Mouse (Mus musculus): ENCODE data around the gene Arl13a. TPM values are rescaled to one million over a fixed set of nuclear protein-coding genes. Genes with fewer than 3 reads are reported as not detected.

The Arl13a gene
- polyA plus RNA-seq, 1 experiment = not detected

GRCm38 (mm10) chrX:134160442-134160841, 26.9 kb upstream of the Arl13a start:
- 0 out of 2 replicates have a peak, but pooled peaks have one; percentile 8 for TF ChIP-seq CEBPB (IDR thresholded peaks at IDR 0.05; ENCODE audit: insufficient read depth, poor library complexity, severe bottlenecking)
- TF ChIP-seq MYOD1 (IDR thresholded peaks at IDR 0.05; ENCODE audit: control insufficient read depth in 1 of 3, insufficient read length in 2 of 3, low read depth in 2 of 3) = no peak
- no peak for TF ChIP-seq E2F4 (IDR thresholded peaks at IDR 0.05; ENCODE audit: insufficient read depth)
- no peak for TF ChIP-seq USF1 (IDR thresholded peaks at IDR 0.05; ENCODE audit: low read depth)
- TF ChIP-seq MYOG (IDR thresholded peaks at IDR 0.05; ENCODE audit: control insufficient read depth in 1 of 3, insufficient read depth in 1 of 3, insufficient read length in 2 of 3, low read depth in 2 of 3) = no peak
- no peaks in the 10 kb centered on the region for H3K36me3 ChIP-seq (ENCODE audit: control insufficient read depth, insufficient read depth)
- H3K27me3 ChIP-seq (ENCODE audit: control insufficient read depth, insufficient read depth, insufficient read length) = no peaks in the 10 kb centered on the region
- H3K79me2 ChIP-seq (ENCODE audit: control insufficient read depth, insufficient read depth) = no peaks in the 10 kb centered on the region
- H3K4me2 ChIP-seq (ENCODE audit: low read depth) = no peak overlapping the region
- H3K4me3 ChIP-seq = no peak overlapping the region
- no peak overlapping the region for H3ac ChIP-seq (ENCODE audit: control insufficient read depth, insufficient read length)

- Histone ChIP-seq H3K4me2 (ENCODE audit: low read depth) (no peak within 1 kb of the TSS), H3ac (ENCODE audit: control insufficient read depth, insufficient read length) (no peak within 1 kb of the TSS), H3K36me3 (ENCODE audit: control insufficient read depth, insufficient read depth) (no peaks in the 10 kb centered on the region), H3K79me2 (ENCODE audit: control insufficient read depth, insufficient read depth) (no peaks in the 10 kb centered on the region), H3K27me3 (ENCODE audit: control insufficient read depth, insufficient read depth, insufficient read length) (no peaks in the 10 kb centered on the region), H3K4me3 (no peak within 1 kb of the TSS)
- TF ChIP-seq USF1 (IDR thresholded peaks at IDR 0.05; ENCODE audit: low read depth) (no peak), MYOD1 (IDR thresholded peaks at IDR 0.05; ENCODE audit: control insufficient read depth in 1 of 3, insufficient read length in 2 of 3, low read depth in 2 of 3) (peak in 1 of 3 experiments; percentile 38)
These were observed 25.1 kb upstream of the Arl13a start, which contains the start of gene Xkrx for GRCm38 (mm10) chrX:134162043-134162720. Gene Xkrx, minus strand, starts transcription at chrX:134162076.

- Histone ChIP-seq H3K27me3 (ENCODE audit: control insufficient read depth, insufficient read depth, insufficient read length) (no peaks in the 10 kb centered on the region), H3K79me2 (ENCODE audit: control insufficient read depth, insufficient read depth) (no peaks in the 10 kb centered on the region), H3K36me3 (ENCODE audit: control insufficient read depth, insufficient read depth) (no peaks in the 10 kb centered on the region), H3K4me3 (no peak overlapping the region), H3ac (ENCODE audit: control insufficient read depth, insufficient read length) (no peak overlapping the region), H3K4me2 (ENCODE audit: low read depth) (no peak overlapping the region)
- no peak for TF ChIP-seq MYOD1 (IDR thresholded peaks at IDR 0.05; ENCODE audit: control insufficient read depth in 1 of 3, insufficient read length in 2 of 3, low read depth in 2 of 3)
- TF ChIP-seq MYOG (IDR thresholded peaks at IDR 0.05; ENCODE audit: control insufficient read depth in 1 of 3, insufficient read depth in 1 of 3, insufficient read length in 2 of 3, low read depth in 2 of 3) = no peak
- TF ChIP-seq SRF (IDR thresholded peaks at IDR 0.05; ENCODE audit: control insufficient read depth, insufficient read length, low read depth) = no peak
- no peak for TF ChIP-seq CEBPB (IDR thresholded peaks at IDR 0.05; ENCODE audit: insufficient read depth, poor library complexity, severe bottlenecking)
- TF ChIP-seq REST (IDR thresholded peaks at IDR 0.05; ENCODE audit: insufficient read depth, insufficient read length) = no peak
- no peak for TF ChIP-seq USF1 (IDR thresholded peaks at IDR 0.05; ENCODE audit: low read depth)
- no peak for TF ChIP-seq TCF3 (IDR thresholded peaks at IDR 0.05; ENCODE audit: insufficient read length, low read depth)
- no peak for TF ChIP-seq TCF12 (IDR thresholded peaks at IDR 0.05; ENCODE audit: insufficient read depth, poor library complexity, severe bottlenecking)
- no peak for TF ChIP-seq POLR2AphosphoS2 (IDR thresholded peaks at IDR 0.05; ENCODE audit: insufficient read length, low read depth)
- no peak for TF ChIP-seq POLR2A (IDR thresholded peaks at IDR 0.05; ENCODE audit: insufficient read length, low read depth)
- TF ChIP-seq E2F4 (IDR thresholded peaks at IDR 0.05; ENCODE audit: insufficient read depth) = no peak
- TF ChIP-seq MAX (IDR thresholded peaks at IDR 0.05; ENCODE audit: low read depth) = no peak
These were observed 24.5 kb upstream of the Arl13a start for GRCm38 (mm10) chrX:134162826-134163225.

- no peak overlapping the region for H3K4me3 ChIP-seq
- H3ac ChIP-seq (ENCODE audit: control insufficient read depth, insufficient read length) = no peak overlapping the region
- H3K36me3 ChIP-seq (ENCODE audit: control insufficient read depth, insufficient read depth) = no peaks in the 10 kb centered on the region
- no peaks in the 10 kb centered on the region for H3K27me3 ChIP-seq (ENCODE audit: control insufficient read depth, insufficient read depth, insufficient read length)
- no peaks in the 10 kb centered on the region for H3K79me2 ChIP-seq (ENCODE audit: control insufficient read depth, insufficient read depth)
- TF ChIP-seq E2F4 (IDR thresholded peaks at IDR 0.05; ENCODE audit: insufficient read depth) = no peak
- no peak for TF ChIP-seq USF1 (IDR thresholded peaks at IDR 0.05; ENCODE audit: low read depth)
- no peak for TF ChIP-seq TCF12 (IDR thresholded peaks at IDR 0.05; ENCODE audit: insufficient read depth, poor library complexity, severe bottlenecking)
- TF ChIP-seq CEBPB (IDR thresholded peaks at IDR 0.05; ENCODE audit: insufficient read depth, poor library complexity, severe bottlenecking) = no peak
- TF ChIP-seq MYOD1 (IDR thresholded peaks at IDR 0.05; ENCODE audit: control insufficient read depth in 1 of 3, insufficient read length in 2 of 3, low read depth in 2 of 3) = no peak
- no peak for TF ChIP-seq POLR2A (IDR thresholded peaks at IDR 0.05; ENCODE audit: insufficient read length, low read depth)
- no peak for TF ChIP-seq MYOG (IDR thresholded peaks at IDR 0.05; ENCODE audit: control insufficient read depth in 1 of 3, insufficient read depth in 1 of 3, insufficient read length in 2 of 3, low read depth in 2 of 3)
- TF ChIP-seq SRF (IDR thresholded peaks at IDR 0.05; ENCODE audit: control insufficient read depth, insufficient read length, low read depth) = no peak
- TF ChIP-seq REST (IDR thresholded peaks at IDR 0.05; ENCODE audit: insufficient read depth, insufficient read length) = no peak
- TF ChIP-seq TCF3 (IDR thresholded peaks at IDR 0.05; ENCODE audit: insufficient read length, low read depth) = no peak
- TF ChIP-seq MAX (IDR thresholded peaks at IDR 0.05; ENCODE audit: low read depth) = no peak
- TF ChIP-seq POLR2AphosphoS2 (IDR thresholded peaks at IDR 0.05; ENCODE audit: insufficient read length, low read depth) = no peak
- no peak overlapping the region for H3K4me2 ChIP-seq (ENCODE audit: low read depth)
These were observed 23.8 kb upstream of the Arl13a start for GRCm38 (mm10) chrX:134163484-134163883.

- Histone ChIP-seq H3K27me3 (ENCODE audit: control insufficient read depth, insufficient read depth, insufficient read length) (no peaks in the 10 kb centered on the region), H3K4me3 (no peak overlapping the region), H3ac (ENCODE audit: control insufficient read depth, insufficient read length) (no peak overlapping the region), H3K79me2 (ENCODE audit: control insufficient read depth, insufficient read depth) (no peaks in the 10 kb centered on the region), H3K4me2 (ENCODE audit: low read depth) (no peak overlapping the region), H3K36me3 (ENCODE audit: control insufficient read depth, insufficient read depth) (no peaks in the 10 kb centered on the region)
- TF ChIP-seq E2F4 (IDR thresholded peaks at IDR 0.05; ENCODE audit: insufficient read depth) = no peak
These were observed 16.7 kb upstream of the Arl13a start for GRCm38 (mm10) chrX:134170584-134170983.

Data from myocyte (in vitro differentiated cells).